Mouse (Mus musculus): Measurements from ENCODE around the gene Fes. TPM values are rescaled to one million over a fixed set of nuclear protein-coding genes. Genes with fewer than 3 reads are reported as not detected.

The Fes gene
- 20.7 and 30.8 TPM in 2 replicates for polyA plus RNA-seq (2012; rRNA removed)

GRCm38 (mm10) chr7:80387633-80388543 lies at the start of gene Fes:
Fes (minus strand) TSS chr7:80387946.

GRCm38 (mm10) chr7:80405188-80405695 lies 17.5 kb upstream of the Fes start, which contains the start of gene Furin:
Furin (minus strand) TSS chr7:80405436.

GRCm38 (mm10) chr7:80371041-80371751 lies 16.6 kb downstream of the Fes start, which contains the start of gene Man2a2:
Man2a2 (minus strand) TSS chr7:80371375.

GRCm38 (mm10) chr7:80342858-80343257 lies 44.9 kb downstream of the Fes start, which contains the start of gene Hddc3:
Hddc3 (plus strand) TSS chr7:80343104.

GRCm38 (mm10) chr7:80340793-80341192 lies 47.0 kb downstream of the Fes start, which contains the start of gene Unc45a:
Unc45a (minus strand) TSS chr7:80341005.

Other genes starting within 250 kb of the Fes start
- 60.8 and 62.2 TPM in 2 replicates for gene Sema4b, start 201.1 kb downstream of the Fes start, polyA plus RNA-seq (2012; rRNA removed)
- gene Cib1, start 155.1 kb downstream of the Fes start, polyA plus RNA-seq (2012; rRNA removed), result 93.4 and 103 TPM in 2 replicates
- 2.4 and 2.7 TPM in 2 replicates for gene Gdpgp1, start 155.1 kb downstream of the Fes start, polyA plus RNA-seq (2012; rRNA removed)
- 1.2 and 1.3 TPM in 2 replicates for gene Ttll13, start 141.6 kb downstream of the Fes start, polyA plus RNA-seq (2012; rRNA removed)
- 25.8 and 29.8 TPM in 2 replicates for gene Ngrn, start 126.7 kb downstream of the Fes start, polyA plus RNA-seq (2012; rRNA removed)
- gene Vps33b, start 118.3 kb downstream of the Fes start, polyA plus RNA-seq (2012; rRNA removed), result 8.8 and 13.5 TPM in 2 replicates
- 18.5 and 34.2 TPM in 2 replicates for gene Prc1, start 93.5 kb downstream of the Fes start, polyA plus RNA-seq (2012; rRNA removed)
- 15.9 and 19.6 TPM in 2 replicates for gene Rccd1, start 63.5 kb downstream of the Fes start, polyA plus RNA-seq (2012; rRNA removed)
- gene Unc45a, start 46.9 kb downstream of the Fes start, polyA plus RNA-seq (2012; rRNA removed), result 126 and 132 TPM in 2 replicates
- 34.4 and 38.4 TPM in 2 replicates for gene Hddc3, start 44.8 kb downstream of the Fes start, polyA plus RNA-seq (2012; rRNA removed)
- gene Man2a2, start 16.6 kb downstream of the Fes start, polyA plus RNA-seq (2012; rRNA removed), result 155 and 175 TPM in 2 replicates
- 154 and 156 TPM in 2 replicates for gene Furin, start 17.5 kb upstream of the Fes start, polyA plus RNA-seq (2012; rRNA removed)
- 0.57 and 1.7 TPM in 2 replicates for gene Blm, start 147.2 kb upstream of the Fes start, polyA plus RNA-seq (2012; rRNA removed)

All from ovary, adult 2 months (tissue).